Mouse (Mus musculus) spleen, adult 12 weeks (tissue): ENCODE results near the gene Bach2.

Experiments
- DNase-seq: peaks from one replicate; pipeline ENCODE4 v3.0.0; 2022; ENCODE audit warnings: low spot score

Gene Bach2

GRCm38 (mm10) chr4:32293686-32294265 is 55.2 kb downstream of the Bach2 start:
- no peak for DNase-seq

GRCm38 (mm10) chr4:32297071-32297671 is 58.6 kb downstream of the Bach2 start:
- DNase-seq = no peak

- DNase-seq = no peak
Observed at GRCm38 (mm10) chr4:32299221-32299620, 60.6 kb downstream of the Bach2 start.

- no peak for DNase-seq
Observed at GRCm38 (mm10) chr4:32299970-32300369, 61.4 kb downstream of the Bach2 start.

- no peak for DNase-seq
Observed at GRCm38 (mm10) chr4:32302668-32303067, 64.1 kb downstream of the Bach2 start.

GRCm38 (mm10) chr4:32303076-32303475 is 64.5 kb downstream of the Bach2 start:
- no peak for DNase-seq

GRCm38 (mm10) chr4:32303674-32304073 is 65.1 kb downstream of the Bach2 start:
- DNase-seq = no peak

GRCm38 (mm10) chr4:32304221-32304703 is 65.7 kb downstream of the Bach2 start:
- no peak for DNase-seq

- DNase-seq = no peak
Observed at GRCm38 (mm10) chr4:32305036-32305615, 66.5 kb downstream of the Bach2 start.

- DNase-seq = no peak
Observed at GRCm38 (mm10) chr4:32305683-32306082, 67.1 kb downstream of the Bach2 start.

GRCm38 (mm10) chr4:32306169-32306792 is 67.7 kb downstream of the Bach2 start:
- DNase-seq = no peak

- no peak for DNase-seq
Observed at GRCm38 (mm10) chr4:32307215-32307614, 68.6 kb downstream of the Bach2 start.

GRCm38 (mm10) chr4:32312171-32312946 is 73.8 kb downstream of the Bach2 start:
- no peak for DNase-seq

- no peak for DNase-seq
Observed at GRCm38 (mm10) chr4:32314919-32315318, 76.3 kb downstream of the Bach2 start.

GRCm38 (mm10) chr4:32318608-32319007 is 80.0 kb downstream of the Bach2 start:
- DNase-seq = no peak

- DNase-seq = no peak
Observed at GRCm38 (mm10) chr4:32319327-32319726, 80.7 kb downstream of the Bach2 start.

GRCm38 (mm10) chr4:32320039-32320438 is 81.4 kb downstream of the Bach2 start:
- no peak for DNase-seq

GRCm38 (mm10) chr4:32324111-32324510 is 85.5 kb downstream of the Bach2 start:
- DNase-seq = no peak

GRCm38 (mm10) chr4:32324967-32325366 is 86.4 kb downstream of the Bach2 start:
- no peak for DNase-seq

GRCm38 (mm10) chr4:32325596-32325995 is 87.0 kb downstream of the Bach2 start:
- no peak for DNase-seq

- DNase-seq = no peak
Observed at GRCm38 (mm10) chr4:32326279-32326678, 87.7 kb downstream of the Bach2 start.

- DNase-seq = no peak
Observed at GRCm38 (mm10) chr4:32326860-32327259, 88.3 kb downstream of the Bach2 start.
